Mouse (Mus musculus): ENCODE results near the gene Tmem82. TPM values are rescaled to one million over a fixed set of nuclear protein-coding genes. Genes with fewer than 3 reads are reported as not detected.

The Tmem82 gene
- polyA plus RNA-seq, 1 experiment from 2014 or later: 0.30 TPM

GRCm38 (mm10) chr4:141609538-141609937, 8.9 kb downstream of the Tmem82 start:
- Histone ChIP-seq H3K4me3 (ENCODE audit: low read depth, low read length) (no peak overlapping the region), H3K4me1 (ENCODE audit: control insufficient read depth, insufficient read depth, low read length) (0 out of 2 replicates have a peak, but pooled peaks cover 1% of the 10 kb centered on the region), H3K27me3 (ENCODE audit: control insufficient read depth, insufficient read depth, low read length) (no peaks in the 10 kb centered on the region), H3K4me2 (no peak overlapping the region), H3K9me3 (replicated peaks; ENCODE audit: control insufficient read depth, low read length) (no peaks in the 10 kb centered on the region), H3K36me3 (ENCODE audit: control insufficient read depth, insufficient read depth, low read length) (no peaks in the 10 kb centered on the region), H3K9ac (ENCODE audit: low read depth, low read length) (no peak overlapping the region), H3K27ac (ENCODE audit: low read depth, low read length) (no peak overlapping the region)
- WGBS (ENCODE audit: insufficient replicate concordance): 62% methylated on average over 6 of the region's 6 CpGs
- peak; percentile 52; the same call in 1 of the 2 replicates for ATAC-seq (replicated peaks; ENCODE audit: insufficient number of reproducible peaks, low FRiP score, low TSS enrichment)

- Histone ChIP-seq H3K36me3 (ENCODE audit: control insufficient read depth, insufficient read depth, low read length) (no peaks in the 10 kb centered on the region), H3K4me2 (no peak within 1 kb of the TSS), H3K9ac (ENCODE audit: low read depth, low read length) (no peak within 1 kb of the TSS), H3K27me3 (ENCODE audit: control insufficient read depth, insufficient read depth, low read length) (no peaks in the 10 kb centered on the region), H3K4me3 (ENCODE audit: low read depth, low read length) (no peak within 1 kb of the TSS), H3K27ac (ENCODE audit: low read depth, low read length) (no peak within 1 kb of the TSS), H3K4me1 (ENCODE audit: control insufficient read depth, insufficient read depth, low read length) (peaks cover 19% of the 10 kb centered on the region), H3K9me3 (replicated peaks; ENCODE audit: control insufficient read depth, low read length) (no peaks in the 10 kb centered on the region)
- ATAC-seq (replicated peaks; ENCODE audit: insufficient number of reproducible peaks, low FRiP score, low TSS enrichment): no peak
- 65% methylated on average over 11 of the region's 11 CpGs for WGBS (ENCODE audit: insufficient replicate concordance)
Measured at GRCm38 (mm10) chr4:141605861-141606260, 12.6 kb downstream of the Tmem82 start, which contains the start of gene Fblim1. Gene Fblim1, minus strand, starts transcription at chr4:141606096.

DNA sequence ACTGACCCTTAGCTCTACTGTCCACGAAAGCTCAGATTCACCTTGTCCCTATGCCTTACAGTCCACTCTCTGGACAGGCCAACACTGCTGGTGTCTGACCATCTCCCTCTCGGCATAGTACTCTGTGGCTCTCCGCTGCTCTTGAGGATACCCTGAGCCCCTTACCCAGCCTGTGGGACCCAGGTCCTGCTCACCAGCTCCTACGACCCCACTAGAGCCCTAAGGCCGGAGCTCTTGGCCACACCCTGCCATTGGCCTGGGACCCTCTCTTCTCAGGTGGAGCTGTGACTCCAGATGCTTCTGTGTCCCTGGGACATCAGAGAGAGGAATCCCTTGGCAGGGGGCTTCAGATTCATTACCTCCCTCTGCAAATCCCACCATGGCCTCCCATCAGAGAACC, 13.0 kb downstream of the Tmem82 start:
- Histone ChIP-seq H3K4me1 (ENCODE audit: control insufficient read depth, insufficient read depth, low read length) (peaks cover 20% of the 10 kb centered on the region), H3K27me3 (ENCODE audit: control insufficient read depth, insufficient read depth, low read length) (no peaks in the 10 kb centered on the region), H3K4me2 (no peak overlapping the region), H3K36me3 (ENCODE audit: control insufficient read depth, insufficient read depth, low read length) (no peaks in the 10 kb centered on the region), H3K9me3 (replicated peaks; ENCODE audit: control insufficient read depth, low read length) (no peaks in the 10 kb centered on the region), H3K4me3 (ENCODE audit: low read depth, low read length) (no peak overlapping the region), H3K27ac (ENCODE audit: low read depth, low read length) (no peak overlapping the region), H3K9ac (ENCODE audit: low read depth, low read length) (no peak overlapping the region)
- WGBS (ENCODE audit: insufficient replicate concordance): 83% methylated on average over 5 of the region's 5 CpGs
- ATAC-seq (replicated peaks; ENCODE audit: insufficient number of reproducible peaks, low FRiP score, low TSS enrichment): no peak

DNA sequence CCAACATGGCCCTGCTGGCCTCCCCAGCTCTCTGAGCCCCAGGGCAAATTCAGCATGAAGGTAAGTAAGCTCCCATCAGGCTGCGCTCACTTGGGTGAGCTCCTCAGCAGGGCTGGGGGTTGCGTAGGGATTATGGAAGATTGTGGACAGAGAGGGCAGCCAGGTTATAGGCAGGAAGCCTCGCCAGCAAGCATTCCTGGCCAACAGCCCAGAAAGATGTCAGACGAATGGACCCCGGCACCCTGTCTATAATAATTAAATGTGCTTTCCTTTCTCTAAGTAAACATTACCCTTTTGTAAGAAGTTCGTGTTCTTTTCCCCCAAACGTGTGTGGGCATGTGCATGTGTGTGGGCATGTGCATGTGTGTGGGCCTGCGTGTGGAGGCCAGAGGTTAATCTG, 13.9 kb downstream of the Tmem82 start:
- Histone ChIP-seq H3K27ac (ENCODE audit: low read depth, low read length) (no peak overlapping the region), H3K36me3 (ENCODE audit: control insufficient read depth, insufficient read depth, low read length) (no peaks in the 10 kb centered on the region), H3K9me3 (replicated peaks; ENCODE audit: control insufficient read depth, low read length) (no peaks in the 10 kb centered on the region), H3K27me3 (ENCODE audit: control insufficient read depth, insufficient read depth, low read length) (no peaks in the 10 kb centered on the region), H3K9ac (ENCODE audit: low read depth, low read length) (no peak overlapping the region), H3K4me1 (ENCODE audit: control insufficient read depth, insufficient read depth, low read length) (peaks cover 27% of the 10 kb centered on the region), H3K4me3 (ENCODE audit: low read depth, low read length) (no peak overlapping the region), H3K4me2 (no peak overlapping the region)
- ATAC-seq (replicated peaks; ENCODE audit: insufficient number of reproducible peaks, low FRiP score, low TSS enrichment): no peak
- WGBS (ENCODE audit: insufficient replicate concordance): 57% methylated on average over 8 of the region's 8 CpGs

DNA sequence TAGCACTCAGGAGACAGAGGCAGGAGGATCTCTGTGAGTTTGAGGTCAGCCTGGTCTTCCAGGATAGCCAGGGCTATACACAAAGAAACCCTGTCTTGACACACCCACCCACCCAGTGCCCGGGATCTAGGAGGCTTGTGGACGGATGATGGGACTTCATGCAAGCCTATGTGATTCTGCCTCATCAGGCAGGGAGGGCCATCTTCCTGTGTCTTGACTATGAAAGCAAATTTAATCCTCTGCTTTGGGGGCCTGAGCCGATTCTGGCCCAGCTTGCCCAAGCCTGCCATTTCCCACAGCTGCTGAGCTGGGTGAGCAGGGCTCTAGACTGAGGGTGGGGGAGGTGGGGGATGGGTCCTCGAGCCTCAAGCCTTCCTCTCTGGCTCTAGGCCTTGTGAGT, 14.5 kb downstream of the Tmem82 start:
- WGBS (ENCODE audit: insufficient replicate concordance): 73% methylated on average over 4 of the region's 4 CpGs
- Histone ChIP-seq H3K4me1 (ENCODE audit: control insufficient read depth, insufficient read depth, low read length) (peaks cover 27% of the 10 kb centered on the region), H3K9me3 (replicated peaks; ENCODE audit: control insufficient read depth, low read length) (no peaks in the 10 kb centered on the region), H3K4me2 (no peak overlapping the region), H3K27ac (ENCODE audit: low read depth, low read length) (no peak overlapping the region), H3K27me3 (ENCODE audit: control insufficient read depth, insufficient read depth, low read length) (no peaks in the 10 kb centered on the region), H3K9ac (ENCODE audit: low read depth, low read length) (no peak overlapping the region), H3K36me3 (ENCODE audit: control insufficient read depth, insufficient read depth, low read length) (no peaks in the 10 kb centered on the region), H3K4me3 (ENCODE audit: low read depth, low read length) (no peak overlapping the region)
- no peak for ATAC-seq (replicated peaks; ENCODE audit: insufficient number of reproducible peaks, low FRiP score, low TSS enrichment)

DNA sequence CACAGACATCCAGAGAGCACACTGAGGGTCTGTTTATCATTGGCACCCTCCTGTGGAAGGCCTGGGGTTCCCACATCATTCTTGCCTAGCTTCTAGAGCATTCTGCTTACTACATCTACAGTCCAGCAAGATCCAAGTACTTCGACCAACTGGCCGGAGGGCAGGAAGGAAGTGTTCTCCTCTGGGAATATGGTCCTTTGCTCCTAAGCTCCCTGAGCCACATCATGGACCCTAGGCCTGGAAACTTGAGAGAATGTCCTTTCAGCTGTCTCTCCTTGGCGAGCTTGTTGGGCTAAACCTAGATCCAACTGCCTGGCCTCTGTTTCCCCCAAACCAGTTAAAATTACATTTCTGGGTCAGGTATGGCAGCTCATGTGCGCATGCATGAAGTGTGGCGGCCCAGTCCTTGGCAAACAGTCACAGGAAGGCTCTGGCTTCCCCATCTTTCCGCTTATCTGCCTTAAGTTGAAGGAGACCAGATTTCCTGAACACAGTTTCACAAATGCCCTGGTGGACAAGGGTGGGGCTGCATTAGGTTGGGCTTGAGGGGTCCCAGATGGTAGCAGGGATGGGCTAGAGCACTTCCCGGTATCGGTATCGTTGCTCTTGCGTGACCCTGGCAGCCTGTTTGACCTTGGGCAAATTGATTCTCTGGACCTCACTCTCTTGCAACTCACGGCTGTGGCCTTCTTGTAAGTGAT, 15.8 kb downstream of the Tmem82 start:
- Histone ChIP-seq H3K4me3 (ENCODE audit: low read depth, low read length) (no peak overlapping the region), H3K27ac (ENCODE audit: low read depth, low read length) (peak overlapping the region; percentile 74), H3K9me3 (replicated peaks; ENCODE audit: control insufficient read depth, low read length) (no peaks in the 10 kb centered on the region), H3K4me2 (no peak overlapping the region), H3K27me3 (ENCODE audit: control insufficient read depth, insufficient read depth, low read length) (no peaks in the 10 kb centered on the region), H3K4me1 (ENCODE audit: control insufficient read depth, insufficient read depth, low read length) (peaks cover 27% of the 10 kb centered on the region), H3K9ac (ENCODE audit: low read depth, low read length) (no peak overlapping the region), H3K36me3 (ENCODE audit: control insufficient read depth, insufficient read depth, low read length) (no peaks in the 10 kb centered on the region)
- no peak for ATAC-seq (replicated peaks; ENCODE audit: insufficient number of reproducible peaks, low FRiP score, low TSS enrichment)
- 60% methylated on average over 11 of the region's 11 CpGs for WGBS (ENCODE audit: insufficient replicate concordance)

DNA sequence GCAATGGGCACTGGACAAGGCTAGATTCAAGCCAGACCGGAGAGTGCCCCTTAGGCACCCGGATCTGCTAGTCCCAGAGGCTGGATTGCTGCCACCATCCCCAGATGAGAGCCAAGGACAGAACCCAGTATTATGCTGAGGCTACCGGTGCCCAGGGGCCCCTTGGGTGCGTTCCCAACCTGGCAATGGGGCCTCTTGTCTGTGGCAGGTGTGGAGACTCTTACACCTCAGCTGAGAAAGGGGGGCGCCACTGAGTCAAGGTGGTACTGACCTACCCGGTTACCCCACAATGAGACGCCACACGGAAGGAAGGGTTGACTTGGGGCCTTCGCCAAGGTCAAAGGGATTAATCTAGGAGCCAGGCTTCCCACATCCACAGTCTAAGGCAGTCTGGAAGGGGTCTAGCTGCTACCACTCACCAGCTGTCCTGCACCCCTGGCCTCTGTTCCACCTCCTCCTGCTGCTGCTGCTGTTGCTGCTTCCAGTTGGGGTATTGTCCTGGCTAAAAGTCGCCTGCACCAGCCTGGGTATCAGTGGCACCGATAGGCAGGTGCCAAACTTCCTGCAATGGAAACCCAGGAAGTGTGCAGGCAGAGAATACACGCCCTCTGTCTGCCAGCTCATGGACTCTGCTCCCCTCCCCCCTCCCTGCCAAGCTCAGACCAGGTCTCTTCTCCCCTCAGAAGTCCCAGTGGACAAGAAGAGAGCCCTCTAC, 17.1 kb downstream of the Tmem82 start:
- Histone ChIP-seq H3K27me3 (ENCODE audit: control insufficient read depth, insufficient read depth, low read length) (no peaks in the 10 kb centered on the region), H3K4me2 (no peak overlapping the region), H3K4me3 (ENCODE audit: low read depth, low read length) (no peak overlapping the region), H3K4me1 (ENCODE audit: control insufficient read depth, insufficient read depth, low read length) (peaks cover 33% of the 10 kb centered on the region), H3K9ac (ENCODE audit: low read depth, low read length) (no peak overlapping the region), H3K27ac (ENCODE audit: low read depth, low read length) (peak overlapping the region; percentile 74), H3K9me3 (replicated peaks; ENCODE audit: control insufficient read depth, low read length) (no peaks in the 10 kb centered on the region), H3K36me3 (ENCODE audit: control insufficient read depth, insufficient read depth, low read length) (no peaks in the 10 kb centered on the region)
- 59% methylated on average over 12 of the region's 12 CpGs for WGBS (ENCODE audit: insufficient replicate concordance)
- no peak for ATAC-seq (replicated peaks; ENCODE audit: insufficient number of reproducible peaks, low FRiP score, low TSS enrichment)

DNA sequence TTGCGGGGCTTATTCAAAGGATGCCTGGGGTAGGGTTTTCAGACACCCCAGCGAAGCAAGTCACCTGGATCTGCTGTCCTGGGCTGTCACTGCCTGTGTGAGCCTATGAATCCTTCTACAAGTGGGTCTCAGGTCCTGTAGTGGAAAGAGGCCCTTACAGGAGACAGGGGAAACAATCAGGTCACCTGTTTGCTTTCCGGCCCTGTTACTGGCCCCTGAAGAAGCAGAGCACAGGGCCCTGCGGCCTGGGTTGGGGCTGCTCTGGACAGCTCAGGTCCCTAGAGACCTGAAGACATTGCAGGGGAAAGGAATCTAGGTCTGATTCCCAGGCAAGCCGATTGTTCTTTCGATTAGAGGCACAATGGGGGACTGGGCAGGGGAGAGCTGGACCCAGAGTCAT, 18.1 kb downstream of the Tmem82 start:
- Histone ChIP-seq H3K4me3 (ENCODE audit: low read depth, low read length) (peak overlapping the region; percentile 73; the same call in 1 of the 2 replicates), H3K9ac (ENCODE audit: low read depth, low read length) (peak overlapping the region; percentile 91; the same call in 1 of the 2 replicates)

More for the DNA sequence above, 18.1 kb downstream of the Tmem82 start:
- 0 out of 2 replicates have a peak overlapping the region, but pooled peaks have one; percentile 6 for H3K27ac ChIP-seq (ENCODE audit: low read depth, low read length)
- WGBS (ENCODE audit: insufficient replicate concordance): 31% methylated on average over 6 of the region's 6 CpGs
- no peaks in the 10 kb centered on the region for H3K27me3 ChIP-seq (ENCODE audit: control insufficient read depth, insufficient read depth, low read length)
- H3K4me1 ChIP-seq (ENCODE audit: control insufficient read depth, insufficient read depth, low read length): peaks cover 33% of the 10 kb centered on the region
- ATAC-seq (replicated peaks; ENCODE audit: insufficient number of reproducible peaks, low FRiP score, low TSS enrichment): peak; percentile 11; the same call in 1 of the 2 replicates
- no peaks in the 10 kb centered on the region for H3K9me3 ChIP-seq (replicated peaks; ENCODE audit: control insufficient read depth, low read length)
- H3K4me2 ChIP-seq: no peak overlapping the region
- 0 out of 2 replicates have a peak, but pooled peaks cover 2% of the 10 kb centered on the region for H3K36me3 ChIP-seq (ENCODE audit: control insufficient read depth, insufficient read depth, low read length)

All from heart, embryonic 11.5 days (tissue).